Mouse (Mus musculus): Measurements from ENCODE around the gene Hbb-bt. TPM values are rescaled to one million over a fixed set of nuclear protein-coding genes. Genes with fewer than 3 reads are reported as not detected.
"Not testable (repeated sequence)": the region's sequence is repeated elsewhere in the genome, so short reads cannot be mapped to it uniquely, and the experiment has no call there.

Gene Hbb-bt
- polyA plus RNA-seq (2012; rRNA removed) = 1,200 and 1,643 TPM in 2 replicates

- no peak for DNase-seq (ENCODE audit: low read depth)
- TF ChIP-seq CTCF (IDR thresholded peaks at IDR 0.05; ENCODE audit: borderline replicate concordance, extremely low read depth, insufficient read depth, insufficient read length) (no peak), POLR2A (IDR thresholded peaks at IDR 0.05; ENCODE audit: borderline replicate concordance, extremely low read depth, insufficient read depth, insufficient read length, poor library complexity, severe bottlenecking) (no peak)
Observed at GRCm38 (mm10) chr7:103813766-103814165, at the start of gene Hbb-bt. TSS of gene Hbb-bt (minus strand) at chr7:103813996.

DNA sequence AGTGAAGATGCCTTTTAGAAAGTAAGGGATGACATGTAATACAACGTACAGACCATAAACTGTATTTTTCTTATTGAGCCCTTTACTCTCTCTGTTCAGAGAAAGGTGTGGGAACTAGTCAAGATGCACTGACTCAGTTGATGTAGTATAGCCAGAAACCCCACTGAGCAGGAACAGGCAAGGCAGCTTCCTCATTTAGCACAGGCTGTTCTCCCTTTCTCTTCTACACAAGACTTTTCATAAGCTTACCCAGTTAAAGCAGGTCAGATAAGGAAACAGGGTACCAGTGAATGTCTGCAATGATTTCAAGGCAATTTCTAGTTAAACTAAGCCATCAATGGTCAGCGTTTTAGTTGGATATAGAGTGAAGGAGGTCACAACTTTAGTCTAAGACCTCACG lies 47.7 kb upstream of the Hbb-bt start:
- no peak for DNase-seq (ENCODE audit: low read depth)
- TF ChIP-seq CTCF (IDR thresholded peaks at IDR 0.05; ENCODE audit: borderline replicate concordance, extremely low read depth, insufficient read depth, insufficient read length) = no peak
- TF ChIP-seq POLR2A (IDR thresholded peaks at IDR 0.05; ENCODE audit: borderline replicate concordance, extremely low read depth, insufficient read depth, insufficient read length, poor library complexity, severe bottlenecking) = no peak

DNA sequence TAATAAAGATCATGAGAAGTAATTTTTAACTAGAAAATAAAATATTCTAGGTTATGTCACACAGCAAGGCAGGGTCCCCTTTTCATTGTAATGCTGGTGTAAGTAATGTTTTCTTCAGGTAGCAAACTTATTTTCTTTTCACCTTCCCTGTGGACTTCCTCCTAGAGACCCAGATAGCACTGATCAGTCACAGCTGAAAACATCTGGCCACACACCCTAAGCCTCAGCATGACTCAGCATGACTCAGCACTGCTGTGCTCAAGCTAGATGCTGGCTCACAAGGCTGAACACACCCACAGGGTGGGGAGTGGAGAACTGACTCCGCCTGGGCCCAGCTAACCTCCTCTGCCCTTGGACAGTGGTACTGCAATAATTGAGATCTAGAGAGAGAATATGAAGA lies 47.1 kb upstream of the Hbb-bt start:
- DNase-seq (ENCODE audit: low read depth) = peak; percentile 8

GRCm38 (mm10) chr7:103859076-103859475 lies 45.3 kb upstream of the Hbb-bt start:
- TF ChIP-seq CTCF (IDR thresholded peaks at IDR 0.05; ENCODE audit: borderline replicate concordance, extremely low read depth, insufficient read depth, insufficient read length) (no peak), POLR2A (IDR thresholded peaks at IDR 0.05; ENCODE audit: borderline replicate concordance, extremely low read depth, insufficient read depth, insufficient read length, poor library complexity, severe bottlenecking) (no peak)
- no peak for DNase-seq (ENCODE audit: low read depth)

More for the DNA sequence above, 47.1 kb upstream of the Hbb-bt start:
- TF ChIP-seq CTCF (IDR thresholded peaks at IDR 0.05; ENCODE audit: borderline replicate concordance, extremely low read depth, insufficient read depth, insufficient read length) (no peak), POLR2A (IDR thresholded peaks at IDR 0.05; ENCODE audit: borderline replicate concordance, extremely low read depth, insufficient read depth, insufficient read length, poor library complexity, severe bottlenecking) (no peak)

DNA sequence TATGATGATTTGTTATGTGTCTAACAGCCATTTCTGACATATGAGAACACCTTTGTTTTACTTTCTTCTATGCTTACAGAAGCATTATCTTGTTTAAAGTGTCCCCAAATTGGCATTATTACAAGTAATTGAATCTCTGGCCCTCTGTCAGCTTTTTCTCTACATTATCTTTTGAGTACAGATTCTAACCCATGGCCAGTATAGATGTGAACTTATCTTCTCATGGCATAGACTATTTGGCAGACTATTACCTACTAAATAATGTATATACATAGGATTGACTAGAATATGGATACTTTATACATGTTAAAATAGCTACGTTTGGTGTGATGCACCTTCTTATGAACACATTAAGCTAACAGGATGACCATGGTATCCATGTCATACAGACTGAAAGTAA lies 40.9 kb upstream of the Hbb-bt start:
- DNase-seq (ENCODE audit: low read depth) = no peak
- TF ChIP-seq POLR2A (IDR thresholded peaks at IDR 0.05; ENCODE audit: borderline replicate concordance, extremely low read depth, insufficient read depth, insufficient read length, poor library complexity, severe bottlenecking) (no peak), CTCF (IDR thresholded peaks at IDR 0.05; ENCODE audit: borderline replicate concordance, extremely low read depth, insufficient read depth, insufficient read length) (no peak)

GRCm38 (mm10) chr7:103853090-103853489 lies 39.3 kb upstream of the Hbb-bt start, which contains the start of gene Hbb-y:
TSS of gene Hbb-y (minus strand) at chr7:103853216.
- no peak for DNase-seq (ENCODE audit: low read depth)
- TF ChIP-seq CTCF (IDR thresholded peaks at IDR 0.05; ENCODE audit: borderline replicate concordance, extremely low read depth, insufficient read depth, insufficient read length) (no peak), POLR2A (IDR thresholded peaks at IDR 0.05; ENCODE audit: borderline replicate concordance, extremely low read depth, insufficient read depth, insufficient read length, poor library complexity, severe bottlenecking) (no peak)

- TF ChIP-seq CTCF (IDR thresholded peaks at IDR 0.05; ENCODE audit: borderline replicate concordance, extremely low read depth, insufficient read depth, insufficient read length) (no peak), POLR2A (IDR thresholded peaks at IDR 0.05; ENCODE audit: borderline replicate concordance, extremely low read depth, insufficient read depth, insufficient read length, poor library complexity, severe bottlenecking) (no peak)
- DNase-seq (ENCODE audit: low read depth) = no peak
Observed at GRCm38 (mm10) chr7:103844525-103845325, 30.9 kb upstream of the Hbb-bt start.

DNA sequence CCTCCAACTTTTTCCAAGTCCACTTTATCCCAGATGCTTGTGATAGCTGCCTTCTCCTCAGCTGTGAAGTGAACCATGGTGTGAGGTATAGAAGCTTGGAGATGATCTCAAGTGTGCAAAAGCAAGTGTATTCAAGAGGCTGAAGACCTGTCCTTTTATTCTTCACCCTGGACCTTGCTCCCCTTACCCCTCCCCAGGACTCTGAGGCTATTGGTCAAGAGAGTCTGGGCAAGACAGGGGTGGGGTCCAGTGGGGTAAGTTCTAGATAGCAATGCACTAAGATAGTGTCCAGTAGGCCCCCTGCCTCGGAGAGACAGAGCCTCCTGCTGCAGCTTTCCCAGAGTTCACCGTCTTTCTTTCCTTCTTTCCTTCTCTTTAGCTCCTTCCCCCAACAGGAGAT lies 29.2 kb upstream of the Hbb-bt start, which contains the start of gene Hbb-bh1:
TSS of gene Hbb-bh1 (minus strand) at position 131 of the 400 bp plus-strand sequence.
- TF ChIP-seq POLR2A (IDR thresholded peaks at IDR 0.05; ENCODE audit: borderline replicate concordance, extremely low read depth, insufficient read depth, insufficient read length, poor library complexity, severe bottlenecking) (no peak), CTCF (IDR thresholded peaks at IDR 0.05; ENCODE audit: borderline replicate concordance, extremely low read depth, insufficient read depth, insufficient read length) (no peak)
- no peak for DNase-seq (ENCODE audit: low read depth)

GRCm38 (mm10) chr7:103840268-103840667 lies 26.5 kb upstream of the Hbb-bt start, which contains the start of gene Hbb-bh2:
TSS of gene Hbb-bh2 (minus strand) at chr7:103840520.
- no peak for DNase-seq (ENCODE audit: low read depth)
- TF ChIP-seq CTCF (IDR thresholded peaks at IDR 0.05; ENCODE audit: borderline replicate concordance, extremely low read depth, insufficient read depth, insufficient read length) = no peak
- TF ChIP-seq POLR2A (IDR thresholded peaks at IDR 0.05; ENCODE audit: borderline replicate concordance, extremely low read depth, insufficient read depth, insufficient read length, poor library complexity, severe bottlenecking) = no peak

GRCm38 (mm10) chr7:103827808-103828207 lies 14.0 kb upstream of the Hbb-bt start, which contains the start of gene Hbb-bs:
TSS of gene Hbb-bs (minus strand) at chr7:103828096.
- DNase-seq (ENCODE audit: low read depth) = no peak
- no peak for TF ChIP-seq CTCF (IDR thresholded peaks at IDR 0.05; ENCODE audit: borderline replicate concordance, extremely low read depth, insufficient read depth, insufficient read length)
- TF ChIP-seq POLR2A (IDR thresholded peaks at IDR 0.05; ENCODE audit: borderline replicate concordance, extremely low read depth, insufficient read depth, insufficient read length, poor library complexity, severe bottlenecking) = no peak

GRCm38 (mm10) chr7:103827139-103827538 lies 13.3 kb upstream of the Hbb-bt start:
- not testable (repeated sequence) for DNase-seq (ENCODE audit: low read depth)

All from brain, embryonic 14.5 days (tissue).